Mouse (Mus musculus) bone marrow macrophage, adult 2 months (primary cell): ENCODE results near the gene Phox2a.

Experiments used
- CTCF ChIP-seq: IDR thresholded peaks from 2 replicates; pipeline ENCODE4 v1.5.1; 2012; ENCODE audit warnings: low read depth, mild to moderate bottlenecking, low read length, moderate library complexity
- POLR2A ChIP-seq: IDR thresholded peaks from 2 replicates; pipeline ENCODE4 v1.6.1; 2012; ENCODE audit warnings: mild to moderate bottlenecking, low read depth, low read length, borderline replicate concordance

GRCm38 (mm10) chr7:101834903-101835302, 16.8 kb downstream of the Phox2a start:
- TF ChIP-seq CTCF (no peak), POLR2A (no peak)
